Mouse (Mus musculus) myocyte (in vitro differentiated cells): ENCODE results near the gene Taf1c. TPM values are rescaled to one million over a fixed set of nuclear protein-coding genes. Genes with fewer than 3 reads are reported as not detected.
A peak's percentile ranks its signal among the peaks of the same experiment; 100 is the strongest.

Source experiments
- H3K27me3 ChIP-seq: one replicate; pipeline ENCODE4 v1.6.1; 2011; ENCODE audit not compliant: control insufficient read depth, insufficient read depth, insufficient read length
- H3K36me3 ChIP-seq: one replicate; pipeline ENCODE4 v1.6.1; 2011; ENCODE audit not compliant: control insufficient read depth, insufficient read depth
- H3K4me2 ChIP-seq: one replicate; pipeline ENCODE4 v1.6.1; 2011; ENCODE audit warnings: low read depth, control low read depth
- H3K4me3 ChIP-seq: one replicate; pipeline ENCODE4 v1.5.1; 2011; ENCODE audit warnings: mild to moderate bottlenecking, control low read depth, moderate library complexity
- H3K79me2 ChIP-seq: one replicate; pipeline ENCODE4 v1.6.1; 2011; ENCODE audit not compliant: control insufficient read depth, insufficient read depth
- H3ac ChIP-seq: one replicate; pipeline ENCODE4 v1.6.1; 2011; ENCODE audit not compliant: control insufficient read depth, insufficient read length
- CEBPB ChIP-seq: IDR thresholded peaks from 2 replicates; pipeline ENCODE4 v1.6.1; 2011; ENCODE audit warnings: mild to moderate bottlenecking, moderate library complexity; ENCODE audit not compliant: poor library complexity, insufficient read depth, severe bottlenecking
- E2F4 ChIP-seq: IDR thresholded peaks from one replicate; pipeline ENCODE4 v1.6.1; 2011; ENCODE audit warnings: mild to moderate bottlenecking, control low read depth, moderate library complexity; ENCODE audit not compliant: insufficient read depth
- MAX ChIP-seq: IDR thresholded peaks from one replicate; pipeline ENCODE4 v1.6.1; 2011; ENCODE audit warnings: low read depth, mild to moderate bottlenecking, control low read depth
- MYOD1 ChIP-seq, 3 experiments: IDR thresholded peaks; one replicate each; pipeline ENCODE4 v1.6.1; 2011; ENCODE audit warnings: control low read depth in 2 of 3, low read depth in 2 of 3, mild to moderate bottlenecking in 2 of 3, moderate library complexity in 1 of 3; ENCODE audit not compliant: insufficient read length in 2 of 3, control insufficient read depth in 1 of 3
- MYOG ChIP-seq, 3 experiments: IDR thresholded peaks; one replicate each; pipeline ENCODE4 v1.6.1; 2011; ENCODE audit warnings: control low read depth in 2 of 3, low read depth in 2 of 3, mild to moderate bottlenecking in 2 of 3; ENCODE audit not compliant: insufficient read length in 2 of 3, control insufficient read depth in 1 of 3, insufficient read depth in 1 of 3
- POLR2A ChIP-seq: IDR thresholded peaks from one replicate; pipeline ENCODE4 v1.6.1; 2011; ENCODE audit warnings: low read depth, mild to moderate bottlenecking, control low read depth, moderate library complexity; ENCODE audit not compliant: insufficient read length
- POLR2AphosphoS2 ChIP-seq: IDR thresholded peaks from one replicate; pipeline ENCODE4 v1.6.1; 2011; ENCODE audit warnings: low read depth, control low read depth; ENCODE audit not compliant: insufficient read length
- REST ChIP-seq: IDR thresholded peaks from one replicate; pipeline ENCODE4 v1.6.1; 2011; ENCODE audit warnings: mild to moderate bottlenecking, control low read depth, moderate library complexity; ENCODE audit not compliant: insufficient read depth, insufficient read length
- SRF ChIP-seq: IDR thresholded peaks from one replicate; pipeline ENCODE4 v1.6.1; 2011; ENCODE audit warnings: low read depth; ENCODE audit not compliant: control insufficient read depth, insufficient read length
- TCF12 ChIP-seq: IDR thresholded peaks from one replicate; pipeline ENCODE4 v1.6.1; 2011; ENCODE audit warnings: mild to moderate bottlenecking, control low read depth; ENCODE audit not compliant: poor library complexity, insufficient read depth, severe bottlenecking
- TCF3 ChIP-seq: IDR thresholded peaks from one replicate; pipeline ENCODE4 v1.6.1; 2011; ENCODE audit warnings: low read depth, control low read depth; ENCODE audit not compliant: insufficient read length
- USF1 ChIP-seq: IDR thresholded peaks from one replicate; pipeline ENCODE4 v1.6.1; 2011; ENCODE audit warnings: low read depth, mild to moderate bottlenecking, control low read depth, moderate library complexity
- polyA plus RNA-seq: library from polyadenylated mRNA; unstranded; fragments of >200 nt; fragmentation: generic; extraction: Trizol; gene quantifications from one replicate; pipeline ENCODE4 v1.2.1, GENCODE M21; 2012; ENCODE audit warnings: missing spikeins

Taf1c gene
- polyA plus RNA-seq, 1 experiment, result 6.8 TPM

DNA sequence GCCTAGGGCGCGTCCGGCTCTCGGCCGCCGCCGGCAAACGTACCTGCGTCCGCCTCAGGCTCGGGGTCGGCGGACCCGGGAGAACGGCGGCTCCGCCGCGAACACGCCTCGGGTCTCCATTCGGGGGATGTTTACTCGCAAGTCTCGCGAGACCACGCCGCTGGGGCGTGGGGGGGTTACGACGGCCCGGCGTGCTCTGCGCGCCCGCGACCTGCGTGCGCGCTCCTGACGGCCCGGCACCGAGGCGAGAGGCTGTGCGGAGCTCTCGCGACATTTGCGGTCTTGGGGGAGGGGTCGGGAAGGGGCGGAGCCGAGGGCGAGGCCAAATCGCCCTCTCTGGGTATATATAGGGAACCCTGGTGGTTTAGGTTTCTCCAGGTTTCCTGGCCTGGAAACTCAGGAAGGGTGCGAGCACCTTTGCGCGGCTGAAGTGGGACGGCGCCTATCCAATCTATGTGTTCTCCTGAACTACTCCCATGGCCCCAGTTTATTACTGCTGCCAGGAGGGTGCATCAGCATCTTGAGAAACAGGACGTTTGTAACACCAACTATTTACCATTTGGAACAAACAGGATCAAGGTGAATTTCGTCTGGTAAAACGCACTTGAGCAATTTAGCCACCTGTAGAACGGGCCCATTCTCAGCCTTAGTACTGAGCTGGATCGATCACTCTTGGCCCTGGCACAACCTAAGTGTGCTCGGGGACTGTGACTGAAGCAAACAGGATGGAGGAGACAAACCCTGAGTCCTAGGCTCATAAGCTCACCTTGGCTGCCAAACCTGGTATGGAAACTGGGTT, 46.2 kb downstream of the Taf1c start, which contains the start of gene Mbtps1:
TSS of gene Mbtps1 (minus strand) at position 133 of the 799 bp plus-strand sequence.
- peak within 1 kb of the TSS; percentile 100 for H3K4me2 ChIP-seq
- peak in 1 of 3 experiments; percentile 3 for TF ChIP-seq MYOG (IDR thresholded peaks at IDR 0.05; ENCODE audit: control insufficient read depth in 1 of 3, insufficient read depth in 1 of 3, insufficient read length in 2 of 3, low read depth in 2 of 3)
- no peak for TF ChIP-seq REST
- TF ChIP-seq POLR2A, result peak; percentile 64
- TF ChIP-seq POLR2AphosphoS2, result peak; percentile 45
- no peak for TF ChIP-seq USF1
- TF ChIP-seq CEBPB, result no peak
- H3K4me3 ChIP-seq, result peak within 1 kb of the TSS; percentile 85
- H3K79me2 ChIP-seq, result peaks cover 44% of the 10 kb centered on the region
- peak within 1 kb of the TSS; percentile 80 for H3ac ChIP-seq
- no peaks in the 10 kb centered on the region for H3K27me3 ChIP-seq
- peaks cover 8% of the 10 kb centered on the region for H3K36me3 ChIP-seq

DNA sequence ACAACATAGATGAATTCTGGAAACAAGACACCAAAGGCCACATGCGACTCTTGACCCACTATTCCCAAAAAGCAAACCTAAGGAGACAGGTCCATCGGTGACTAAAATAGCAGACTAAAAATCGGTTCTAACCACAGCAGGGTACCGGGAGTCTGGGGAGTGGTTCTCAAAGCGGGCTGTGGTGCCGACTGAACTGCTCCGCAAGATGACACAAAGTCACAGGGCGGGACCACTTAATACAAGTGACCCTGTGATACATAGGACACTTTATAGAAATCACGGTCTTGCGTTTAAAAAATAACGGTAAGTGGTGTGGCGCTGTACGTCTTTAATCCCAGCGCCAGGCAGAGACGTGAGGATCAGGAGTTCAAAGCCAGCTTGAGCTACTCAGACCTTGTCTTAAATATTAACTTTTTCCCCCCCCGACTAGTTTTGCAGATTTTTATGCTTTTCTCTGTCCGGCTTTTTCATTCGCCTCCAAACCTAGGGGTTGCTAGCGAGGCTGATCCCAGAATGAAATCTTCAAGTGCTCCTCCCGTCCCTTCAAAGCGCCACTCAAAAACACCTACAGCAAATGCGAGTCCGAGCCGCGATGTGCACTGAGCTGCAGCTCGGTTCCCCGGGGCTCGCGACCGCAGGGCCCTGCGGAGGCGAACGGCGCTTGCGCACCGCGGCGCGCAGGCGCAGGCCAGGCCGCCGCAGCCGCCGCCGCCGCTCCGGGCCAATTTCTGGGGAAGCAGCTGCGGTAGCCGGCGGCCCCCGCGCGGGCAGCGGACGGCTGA, 47.0 kb downstream of the Taf1c start:
- Histone ChIP-seq H3K27me3 (no peaks in the 10 kb centered on the region), H3K4me2 (peak overlapping the region; percentile 100), H3K4me3 (peak overlapping the region; percentile 85), H3K36me3 (peaks cover under 1% of the 10 kb centered on the region), H3ac (peak overlapping the region; percentile 80), H3K79me2 (peaks cover 52% of the 10 kb centered on the region)
- TF ChIP-seq REST, result no peak
- TF ChIP-seq POLR2A, result peak; percentile 72

DNA sequence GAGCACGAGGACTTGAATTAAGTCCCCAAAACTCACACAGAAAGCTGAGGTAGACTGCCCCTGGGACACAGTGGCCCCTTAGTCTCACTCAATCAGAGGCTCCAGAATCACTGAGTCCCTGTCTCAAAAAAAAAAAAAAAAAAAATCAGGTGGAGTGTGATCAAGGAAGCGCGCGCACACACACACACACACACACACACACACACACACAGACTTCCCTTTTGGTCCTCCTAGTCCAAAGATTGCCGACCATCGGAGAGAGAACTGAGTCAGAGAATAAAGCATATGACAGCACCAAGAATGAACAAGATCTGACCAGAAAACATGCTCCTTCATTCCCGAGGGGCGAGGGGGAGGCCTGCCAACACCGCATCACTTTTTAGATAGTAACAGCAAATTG, 47.9 kb downstream of the Taf1c start:
- Histone ChIP-seq H3K4me2 (peak overlapping the region; percentile 100), H3K79me2 (peaks cover 61% of the 10 kb centered on the region), H3K36me3 (no peaks in the 10 kb centered on the region), H3K4me3 (peak overlapping the region; percentile 85), H3ac (no peak overlapping the region), H3K27me3 (no peaks in the 10 kb centered on the region)
- TF ChIP-seq TCF12, result no peak
- TF ChIP-seq E2F4, result no peak
- no peak for TF ChIP-seq MYOD1 (IDR thresholded peaks at IDR 0.05; ENCODE audit: control insufficient read depth in 1 of 3, insufficient read length in 2 of 3, low read depth in 2 of 3)
- no peak for TF ChIP-seq USF1
- no peak for TF ChIP-seq MYOG (IDR thresholded peaks at IDR 0.05; ENCODE audit: control insufficient read depth in 1 of 3, insufficient read depth in 1 of 3, insufficient read length in 2 of 3, low read depth in 2 of 3)
- no peak for TF ChIP-seq TCF3
- TF ChIP-seq CEBPB, result no peak
- no peak for TF ChIP-seq MAX
- TF ChIP-seq POLR2AphosphoS2, result no peak

DNA sequence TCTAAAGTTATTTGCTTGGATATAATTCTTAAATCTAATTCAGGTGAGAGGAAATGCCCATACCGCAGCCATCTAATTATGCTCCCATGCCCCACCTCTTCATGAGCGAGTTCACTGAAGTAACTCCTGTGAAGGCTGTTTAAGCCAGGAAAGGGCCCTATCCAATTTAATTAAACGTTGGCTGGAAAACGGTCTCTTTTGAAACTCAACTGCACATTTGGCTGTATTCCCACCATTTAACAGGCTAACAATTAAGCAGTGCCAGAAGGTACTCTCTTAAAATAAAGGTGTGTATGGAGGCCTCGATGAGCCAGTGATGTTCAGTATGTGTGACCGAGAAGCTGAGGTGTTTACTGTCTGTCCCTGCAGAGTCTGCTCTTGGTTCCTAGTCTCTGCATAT, 49.2 kb downstream of the Taf1c start:
- no peak overlapping the region for H3K4me3 ChIP-seq
- H3K4me2 ChIP-seq, result no peak overlapping the region
- H3K27me3 ChIP-seq, result no peaks in the 10 kb centered on the region
- no peak overlapping the region for H3ac ChIP-seq
- peaks cover 73% of the 10 kb centered on the region for H3K79me2 ChIP-seq
- H3K36me3 ChIP-seq, result no peaks in the 10 kb centered on the region
- no peak for TF ChIP-seq CEBPB
- no peak for TF ChIP-seq USF1
- no peak for TF ChIP-seq MYOD1 (IDR thresholded peaks at IDR 0.05; ENCODE audit: control insufficient read depth in 1 of 3, insufficient read length in 2 of 3, low read depth in 2 of 3)
- TF ChIP-seq E2F4, result no peak
- no peak for TF ChIP-seq SRF
- TF ChIP-seq REST, result no peak
- TF ChIP-seq MAX, result no peak

DNA sequence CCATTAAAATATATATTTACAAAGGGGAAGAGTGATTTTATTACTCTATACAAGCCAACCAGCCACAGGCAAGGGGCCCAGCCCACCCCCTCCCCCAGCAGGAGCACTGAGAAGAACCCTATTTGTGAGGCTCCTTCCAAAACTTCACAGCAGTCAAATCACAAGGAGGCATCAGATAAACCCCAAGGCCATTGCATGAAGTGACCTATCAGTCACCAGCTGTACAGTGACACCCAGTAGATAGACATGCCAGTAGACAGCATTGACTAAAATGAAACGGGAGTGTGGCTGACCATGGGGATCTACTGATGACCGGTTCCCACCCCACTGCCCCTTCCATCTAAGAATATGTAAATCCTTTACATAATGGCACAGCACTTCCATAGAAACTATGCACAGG, 52.1 kb downstream of the Taf1c start:
- H3K79me2 ChIP-seq, result peaks cover 100% of the 10 kb centered on the region
- H3ac ChIP-seq, result no peak overlapping the region
- TF ChIP-seq USF1 (no peak), TCF12 (no peak)
- H3K27me3 ChIP-seq, result no peaks in the 10 kb centered on the region
- H3K4me2 ChIP-seq, result no peak overlapping the region
- no peaks in the 10 kb centered on the region for H3K36me3 ChIP-seq
- H3K4me3 ChIP-seq, result no peak overlapping the region
